Mouse (Mus musculus): ENCODE measurements around the gene D130043K22Rik. TPM values are rescaled to one million over a fixed set of nuclear protein-coding genes. Genes with fewer than 3 reads are reported as not detected.

The D130043K22Rik gene
- total RNA-seq, 1 experiment = 0.31 TPM

DNA sequence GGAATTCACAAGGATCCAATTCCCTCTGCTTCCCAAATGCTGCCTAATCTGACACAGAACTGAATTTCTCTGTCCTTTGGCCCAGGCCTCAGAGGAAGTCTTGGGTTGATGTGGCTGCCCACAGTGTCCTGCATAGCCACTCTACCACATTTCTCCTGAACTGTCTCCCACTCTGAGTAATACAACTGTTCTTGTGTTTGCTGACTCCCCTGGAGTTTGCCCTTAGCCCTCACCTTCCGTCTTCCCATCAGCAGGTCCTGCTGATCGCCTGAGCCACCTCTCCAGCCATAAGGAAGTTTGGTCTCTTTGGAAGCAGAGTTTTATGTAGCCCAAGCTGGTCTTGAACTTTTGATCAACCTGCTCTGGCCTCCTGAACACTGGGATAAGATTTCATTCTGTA is 7.1 kb downstream of the D130043K22Rik start:
- Histone ChIP-seq H3K4me1 (ENCODE audit: control insufficient read depth in 2 of 2, insufficient read depth in 2 of 2, low read length in 2 of 2, poor library complexity in 1 of 2) (no peaks in the 10 kb centered on the region), H3K27ac (ENCODE audit: insufficient read depth, low read depth, low read length, poor library complexity, severe bottlenecking) (no peak overlapping the region), H3K9ac (ENCODE audit: insufficient read depth, low read depth, low read length, poor library complexity, severe bottlenecking) (no peak overlapping the region), H3K9me3 (ENCODE audit: control insufficient read depth, insufficient read depth, low read depth, low read length) (no peaks in the 10 kb centered on the region), H3K36me3 (ENCODE audit: control insufficient read depth, insufficient read depth, low read length, poor library complexity, severe bottlenecking) (no peaks in the 10 kb centered on the region), H3K4me3 (ENCODE audit: insufficient read depth in 1 of 2, low read depth in 1 of 2, low read length in 2 of 2, poor library complexity in 1 of 2, severe bottlenecking in 1 of 2) (no peak overlapping the region)
- TF ChIP-seq CHD2 (IDR thresholded peaks at IDR 0.05; ENCODE audit: low read depth, low read length) (no peak), MAFK (IDR thresholded peaks at IDR 0.05; ENCODE audit: insufficient read depth, low read depth, low read length) (no peak)
- no peak for DNase-seq (ENCODE audit: low read depth, low spot score)
- in situ Hi-C loops (cut with MboI; ENCODE audit: low sequenced_read_pairs in 2 of 2, unreplicated experiment in 2 of 2) = no loop called here

DNA sequence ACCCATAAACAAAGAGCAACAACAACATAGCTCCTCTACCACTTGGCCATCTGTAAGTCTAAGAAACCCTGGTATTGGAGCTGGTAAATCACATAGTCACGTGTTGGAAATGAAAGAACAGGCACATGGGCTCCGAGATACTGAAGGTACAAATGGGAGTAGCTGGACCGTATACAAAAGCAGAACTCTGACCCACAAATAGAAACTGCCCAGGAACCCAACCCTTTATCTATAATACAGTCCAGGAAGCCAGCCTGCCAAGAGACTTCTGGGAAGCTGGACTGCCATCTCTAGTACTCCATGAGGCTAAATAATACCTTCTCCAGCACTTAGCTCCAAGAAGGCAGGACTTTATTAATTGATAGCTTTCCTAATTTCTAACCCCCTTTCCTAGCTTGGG is 7.6 kb downstream of the D130043K22Rik start:
- DNase-seq (ENCODE audit: low read depth, low spot score) = no peak
- in situ Hi-C loops (cut with MboI; ENCODE audit: low sequenced_read_pairs in 2 of 2, unreplicated experiment in 2 of 2) = no loop called here
- Histone ChIP-seq H3K9ac (ENCODE audit: insufficient read depth, low read depth, low read length, poor library complexity, severe bottlenecking) (no peak overlapping the region), H3K9me3 (ENCODE audit: control insufficient read depth, insufficient read depth, low read depth, low read length) (no peaks in the 10 kb centered on the region), H3K4me3 (ENCODE audit: insufficient read depth in 1 of 2, low read depth in 1 of 2, low read length in 2 of 2, poor library complexity in 1 of 2, severe bottlenecking in 1 of 2) (no peak overlapping the region), H3K27ac (ENCODE audit: insufficient read depth, low read depth, low read length, poor library complexity, severe bottlenecking) (no peak overlapping the region), H3K36me3 (ENCODE audit: control insufficient read depth, insufficient read depth, low read length, poor library complexity, severe bottlenecking) (no peaks in the 10 kb centered on the region), H3K4me1 (ENCODE audit: control insufficient read depth in 2 of 2, insufficient read depth in 2 of 2, low read length in 2 of 2, poor library complexity in 1 of 2) (no peaks in the 10 kb centered on the region)
- TF ChIP-seq MAFK (IDR thresholded peaks at IDR 0.05; ENCODE audit: insufficient read depth, low read depth, low read length) (no peak), ZNF384 (IDR thresholded peaks at IDR 0.05; ENCODE audit: low read depth, low read length) (no peak), HCFC1 (IDR thresholded peaks at IDR 0.05; ENCODE audit: borderline replicate concordance, insufficient read depth, low read length) (no peak), CHD2 (IDR thresholded peaks at IDR 0.05; ENCODE audit: low read depth, low read length) (no peak), ZC3H11A (IDR thresholded peaks at IDR 0.05; ENCODE audit: borderline replicate concordance, low read depth, low read length) (no peak)

DNA sequence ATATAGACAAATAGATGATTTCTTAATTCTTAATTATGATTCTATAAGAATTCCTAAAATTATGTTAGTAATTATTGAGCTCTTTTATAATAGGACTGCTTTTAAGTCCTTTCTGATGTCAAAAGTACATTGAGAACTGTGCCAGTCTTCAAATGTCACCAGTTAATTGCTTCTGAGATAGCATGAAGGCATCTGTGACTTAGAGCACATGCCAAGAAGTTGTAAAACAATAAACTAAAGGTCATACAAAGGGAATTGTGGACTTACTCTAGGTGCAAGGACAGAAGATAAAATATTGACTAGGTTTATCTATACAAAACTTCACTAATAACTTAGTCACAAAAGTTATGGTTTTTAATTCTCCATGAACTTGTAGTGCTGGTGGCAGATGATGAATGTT is 14.2 kb downstream of the D130043K22Rik start:
- peaks cover 0 to 3% of the 10 kb centered on the region in 2 experiments; a peak in 1 of 4 replicates for H3K4me1 ChIP-seq (ENCODE audit: control insufficient read depth in 2 of 2, insufficient read depth in 2 of 2, low read length in 2 of 2, poor library complexity in 1 of 2)
- in situ Hi-C loops (cut with MboI; ENCODE audit: low sequenced_read_pairs in 2 of 2, unreplicated experiment in 2 of 2) = no loop called here
- TF ChIP-seq HCFC1 (IDR thresholded peaks at IDR 0.05; ENCODE audit: borderline replicate concordance, insufficient read depth, low read length) = no peak
- TF ChIP-seq MAFK (IDR thresholded peaks at IDR 0.05; ENCODE audit: insufficient read depth, low read depth, low read length) = no peak
- TF ChIP-seq CHD2 (IDR thresholded peaks at IDR 0.05; ENCODE audit: low read depth, low read length) = no peak
- no peak for TF ChIP-seq ZNF384 (IDR thresholded peaks at IDR 0.05; ENCODE audit: low read depth, low read length)
- TF ChIP-seq ZC3H11A (IDR thresholded peaks at IDR 0.05; ENCODE audit: borderline replicate concordance, low read depth, low read length) = no peak
- H3K9ac ChIP-seq (ENCODE audit: insufficient read depth, low read depth, low read length, poor library complexity, severe bottlenecking) = no peak overlapping the region
- H3K4me3 ChIP-seq (ENCODE audit: insufficient read depth in 1 of 2, low read depth in 1 of 2, low read length in 2 of 2, poor library complexity in 1 of 2, severe bottlenecking in 1 of 2) = no peak overlapping the region
- no peak for DNase-seq (ENCODE audit: low read depth, low spot score)
- no peak overlapping the region for H3K27ac ChIP-seq (ENCODE audit: insufficient read depth, low read depth, low read length, poor library complexity, severe bottlenecking)
- H3K36me3 ChIP-seq (ENCODE audit: control insufficient read depth, insufficient read depth, low read length, poor library complexity, severe bottlenecking) = no peaks in the 10 kb centered on the region
- no peaks in the 10 kb centered on the region for H3K9me3 ChIP-seq (ENCODE audit: control insufficient read depth, insufficient read depth, low read depth, low read length)

DNA sequence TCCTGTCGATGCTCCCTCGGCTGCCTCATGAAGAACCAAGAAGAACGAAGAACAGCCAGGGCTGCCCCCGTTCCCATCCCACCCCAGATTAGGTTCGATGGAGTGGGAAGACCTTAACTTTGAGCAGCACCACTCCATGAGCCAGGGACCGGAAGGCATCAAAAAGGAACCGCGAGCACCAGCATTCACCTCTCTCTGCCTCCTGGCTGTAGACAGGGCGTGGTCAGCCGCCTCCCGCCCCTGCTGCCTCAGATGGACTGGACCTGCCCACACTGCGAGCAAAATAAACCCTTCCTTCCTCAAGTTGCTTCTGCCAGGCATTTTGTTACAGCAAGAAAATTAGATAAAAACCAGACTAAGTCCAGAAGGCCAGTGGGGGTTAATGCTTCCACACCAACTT is 16.1 kb downstream of the D130043K22Rik start:
- Histone ChIP-seq H3K27ac (ENCODE audit: insufficient read depth, low read depth, low read length, poor library complexity, severe bottlenecking) (no peak overlapping the region), H3K9ac (ENCODE audit: insufficient read depth, low read depth, low read length, poor library complexity, severe bottlenecking) (no peak overlapping the region), H3K36me3 (ENCODE audit: control insufficient read depth, insufficient read depth, low read length, poor library complexity, severe bottlenecking) (no peaks in the 10 kb centered on the region), H3K9me3 (ENCODE audit: control insufficient read depth, insufficient read depth, low read depth, low read length) (no peaks in the 10 kb centered on the region), H3K4me3 (ENCODE audit: insufficient read depth in 1 of 2, low read depth in 1 of 2, low read length in 2 of 2, poor library complexity in 1 of 2, severe bottlenecking in 1 of 2) (no peak overlapping the region), H3K4me1 (ENCODE audit: control insufficient read depth in 2 of 2, insufficient read depth in 2 of 2, low read length in 2 of 2, poor library complexity in 1 of 2) (peaks cover under 1 to 3% of the 10 kb centered on the region in 2 experiments; a peak in 2 of 4 replicates)
- DNase-seq (ENCODE audit: low read depth, low spot score) = no peak
- no peak for TF ChIP-seq HCFC1 (IDR thresholded peaks at IDR 0.05; ENCODE audit: borderline replicate concordance, insufficient read depth, low read length)
- no peak for TF ChIP-seq MAFK (IDR thresholded peaks at IDR 0.05; ENCODE audit: insufficient read depth, low read depth, low read length)
- TF ChIP-seq CHD2 (IDR thresholded peaks at IDR 0.05; ENCODE audit: low read depth, low read length) = no peak
- TF ChIP-seq ZC3H11A (IDR thresholded peaks at IDR 0.05; ENCODE audit: borderline replicate concordance, low read depth, low read length) = no peak
- no peak for TF ChIP-seq ZNF384 (IDR thresholded peaks at IDR 0.05; ENCODE audit: low read depth, low read length)
- in situ Hi-C loops (cut with MboI; ENCODE audit: low sequenced_read_pairs in 2 of 2, unreplicated experiment in 2 of 2) = no loop called here

DNA sequence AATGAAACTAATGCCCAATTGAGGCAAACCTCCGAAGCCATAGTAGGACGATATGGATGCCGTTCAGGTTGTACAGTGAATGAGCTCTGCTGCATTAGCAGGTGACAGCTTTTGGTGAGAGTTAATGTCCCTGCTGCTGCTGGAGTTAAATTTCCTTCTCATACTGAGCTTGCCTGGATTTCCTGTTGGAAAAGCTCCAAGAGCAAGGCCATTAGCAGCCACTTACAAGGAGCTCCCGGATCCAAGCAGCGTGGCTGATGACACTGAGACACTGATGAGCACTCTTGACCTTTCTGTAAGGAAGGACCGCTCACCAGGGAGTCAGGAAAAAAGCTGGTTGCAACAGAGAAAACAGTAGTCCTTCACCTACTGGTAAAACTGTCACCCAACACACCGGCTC is 17.1 kb downstream of the D130043K22Rik start:
- no peaks in the 10 kb centered on the region for H3K36me3 ChIP-seq (ENCODE audit: control insufficient read depth, insufficient read depth, low read length, poor library complexity, severe bottlenecking)
- H3K9ac ChIP-seq (ENCODE audit: insufficient read depth, low read depth, low read length, poor library complexity, severe bottlenecking) = no peak overlapping the region
- H3K4me1 ChIP-seq (ENCODE audit: control insufficient read depth in 2 of 2, insufficient read depth in 2 of 2, low read length in 2 of 2, poor library complexity in 1 of 2) = peaks cover 3 to 6% of the 10 kb centered on the region in 2 experiments; a peak in 3 of 4 replicates
- no peaks in the 10 kb centered on the region for H3K9me3 ChIP-seq (ENCODE audit: control insufficient read depth, insufficient read depth, low read depth, low read length)
- no peak for DNase-seq (ENCODE audit: low read depth, low spot score)
- H3K4me3 ChIP-seq (ENCODE audit: insufficient read depth in 1 of 2, low read depth in 1 of 2, low read length in 2 of 2, poor library complexity in 1 of 2, severe bottlenecking in 1 of 2) = no peak overlapping the region
- H3K27ac ChIP-seq (ENCODE audit: insufficient read depth, low read depth, low read length, poor library complexity, severe bottlenecking) = no peak overlapping the region
- in situ Hi-C loops (cut with MboI; ENCODE audit: low sequenced_read_pairs in 2 of 2, unreplicated experiment in 2 of 2) = no loop called here
- TF ChIP-seq CHD2 (IDR thresholded peaks at IDR 0.05; ENCODE audit: low read depth, low read length) = no peak
- TF ChIP-seq ZNF384 (IDR thresholded peaks at IDR 0.05; ENCODE audit: low read depth, low read length) = no peak
- no peak for TF ChIP-seq HCFC1 (IDR thresholded peaks at IDR 0.05; ENCODE audit: borderline replicate concordance, insufficient read depth, low read length)
- TF ChIP-seq ZC3H11A (IDR thresholded peaks at IDR 0.05; ENCODE audit: borderline replicate concordance, low read depth, low read length) = no peak
- TF ChIP-seq MAFK (IDR thresholded peaks at IDR 0.05; ENCODE audit: insufficient read depth, low read depth, low read length) = no peak
